Mouse (Mus musculus) midbrain, postnatal 0 days (tissue): ENCODE data around the gene Smim5. TPM values are rescaled to one million over a fixed set of nuclear protein-coding genes. Genes with fewer than 3 reads are reported as not detected.
A peak's percentile ranks its signal among the peaks of the same experiment; 100 is the strongest.

Source experiments
- ATAC-seq: fragments of 200-750 bp; cut with Nextera tagmentation; 2 replicates; pipeline ENCODE4 v1.8.0; 2017; ENCODE audit warnings: moderate number of reproducible peaks, mild to moderate bottlenecking, moderate TSS enrichment, moderate library complexity; ENCODE audit not compliant: low FRiP score
- DNase-seq: peaks from one replicate; pipeline ENCODE4 v3.0.0-alpha.2; 2015; ENCODE audit warnings: low spot score
- H3K27ac ChIP-seq: fragments of 300-500 bp; sonication (generic); 2 replicates; pipeline ENCODE4 v1.5.1; 2014; ENCODE audit warnings: low read depth, mild to moderate bottlenecking, low read length, mixed read lengths
- H3K27me3 ChIP-seq: fragments of 300-500 bp; sonication (generic); 2 replicates; pipeline ENCODE4 v1.6.1; 2014; ENCODE audit warnings: low read length, control low read depth, mixed read lengths; ENCODE audit not compliant: insufficient read depth
- H3K36me3 ChIP-seq: fragments of 300-500 bp; sonication (generic); 2 replicates; pipeline ENCODE4 v1.6.1; 2014; ENCODE audit warnings: low read length, control low read depth, mixed read lengths; ENCODE audit not compliant: insufficient read depth
- H3K4me1 ChIP-seq: fragments of 300-500 bp; sonication (generic); 2 replicates; pipeline ENCODE4 v1.6.1; 2014; ENCODE audit warnings: mild to moderate bottlenecking, control low read depth, antibody characterized with exemption, low read length, mixed read lengths; ENCODE audit not compliant: insufficient read depth
- H3K4me2 ChIP-seq: fragments of 300-500 bp; sonication (generic); 2 replicates; pipeline ENCODE4 v1.6.1; 2014; ENCODE audit warnings: low read depth, mild to moderate bottlenecking, low read length, mixed read lengths; ENCODE audit not compliant: poor library complexity, severe bottlenecking
- H3K4me3 ChIP-seq: fragments of 300-500 bp; sonication (generic); 2 replicates; pipeline ENCODE4 v1.5.1; 2014; ENCODE audit warnings: low read depth, mild to moderate bottlenecking, low read length, moderate library complexity
- H3K9ac ChIP-seq: fragments of 300-500 bp; sonication (generic); replicated peaks from 2 replicates; pipeline ENCODE4 v1.6.1; 2014; ENCODE audit warnings: mild to moderate bottlenecking, low read length, moderate library complexity, mixed read lengths; ENCODE audit not compliant: poor library complexity, severe bottlenecking
- H3K9me3 ChIP-seq: fragments of 300-500 bp; sonication (generic); 2 replicates; pipeline ENCODE4 v1.6.1; 2016; ENCODE audit warnings: low read length, control low read depth
- CTCF ChIP-seq: IDR thresholded peaks from 2 replicates; pipeline ENCODE4 v1.5.1; 2016; ENCODE audit warnings: antibody characterized with exemption, mild to moderate bottlenecking
- WGBS: fragments of 180-500 bp; shearing (Covaris S2); extraction: QIAGEN DNeasy Blood & Tissue Kit; methylation state at CpG from one replicate; pipeline ENCODE4 v1.1.7; 2014; 5-methylcytosine and 5-hydroxymethylcytosine counted together
- polyA plus RNA-seq: library from polyadenylated mRNA; unstranded; fragments of >200 nt; fragmentation: Nextera tagmentation; extraction: Ambion mirVana; gene quantifications from 2 replicates; pipeline ENCODE4 v1.2.1, GENCODE M21; 2015
- total RNA-seq: library from RNA; depleted of rRNA; stranded (reverse); fragments of >200 nt; gene quantifications from 2 replicates; pipeline ENCODE4 v1.2.3, GENCODE M21; 2014

The Smim5 gene
- total and polyA plus RNA-seq, 2 experiments from 2014 or later, result 1.5 TPM; not detected in 1

GRCm38 (mm10) chr11:115939690-115940329 is 40.0 kb downstream of the Smim5 start:
- Histone ChIP-seq H3K27ac (no peak overlapping the region), H3K36me3 (peaks cover 60% of the 10 kb centered on the region), H3K9ac (no peak overlapping the region), H3K4me2 (no peak overlapping the region), H3K9me3 (no peaks in the 10 kb centered on the region), H3K27me3 (no peaks in the 10 kb centered on the region), H3K4me3 (no peak overlapping the region), H3K4me1 (no peaks in the 10 kb centered on the region)
- no peak for ATAC-seq
- WGBS, result 37% methylated on average over 6 of the region's 6 CpGs
- DNase-seq, result peak; percentile 83
- peak; percentile 87 for TF ChIP-seq CTCF

GRCm38 (mm10) chr11:115941980-115942379 is 42.2 kb downstream of the Smim5 start:
- Histone ChIP-seq H3K36me3 (peaks cover 64% of the 10 kb centered on the region), H3K4me1 (no peaks in the 10 kb centered on the region), H3K4me3 (no peak overlapping the region), H3K4me2 (no peak overlapping the region), H3K27me3 (no peaks in the 10 kb centered on the region), H3K9me3 (no peaks in the 10 kb centered on the region), H3K27ac (no peak overlapping the region), H3K9ac (no peak overlapping the region)
- no peak for ATAC-seq
- DNase-seq, result no peak
- TF ChIP-seq CTCF, result peak; percentile 23
- 87% methylated on average over 7 of the region's 7 CpGs for WGBS

- H3K27me3 ChIP-seq, result no peaks in the 10 kb centered on the region
- no peak overlapping the region for H3K4me2 ChIP-seq
- ATAC-seq (no peak), DNase-seq (no peak)
- no peak for TF ChIP-seq CTCF
- no peaks in the 10 kb centered on the region for H3K4me1 ChIP-seq
- no peak overlapping the region for H3K27ac ChIP-seq
- H3K9ac ChIP-seq, result no peak overlapping the region
- H3K4me3 ChIP-seq, result no peak overlapping the region
- no peaks in the 10 kb centered on the region for H3K9me3 ChIP-seq
- WGBS, result 92% methylated on average over 8 of the region's 8 CpGs
- peaks cover 75% of the 10 kb centered on the region for H3K36me3 ChIP-seq
Observed at GRCm38 (mm10) chr11:115945247-115945646, 45.5 kb downstream of the Smim5 start.

- WGBS, result 85% methylated on average over 9 of the region's 9 CpGs
- Histone ChIP-seq H3K27me3 (no peaks in the 10 kb centered on the region), H3K27ac (no peak overlapping the region), H3K36me3 (peaks cover 73% of the 10 kb centered on the region), H3K4me3 (no peak overlapping the region), H3K9ac (no peak overlapping the region), H3K4me2 (no peak overlapping the region), H3K4me1 (no peaks in the 10 kb centered on the region), H3K9me3 (no peaks in the 10 kb centered on the region)
- DNase-seq, result no peak
- no peak for ATAC-seq
- TF ChIP-seq CTCF, result no peak
Observed at GRCm38 (mm10) chr11:115946221-115946828, 46.6 kb downstream of the Smim5 start.

GRCm38 (mm10) chr11:115948316-115948715 is 48.5 kb downstream of the Smim5 start:
- no peak overlapping the region for H3K27ac ChIP-seq
- no peak overlapping the region for H3K4me3 ChIP-seq
- DNase-seq, result no peak
- WGBS, result 89% methylated on average over 9 of the region's 9 CpGs
- no peaks in the 10 kb centered on the region for H3K27me3 ChIP-seq
- no peak for ATAC-seq
- no peaks in the 10 kb centered on the region for H3K9me3 ChIP-seq
- no peak overlapping the region for H3K9ac ChIP-seq
- H3K4me2 ChIP-seq, result no peak overlapping the region
- no peaks in the 10 kb centered on the region for H3K4me1 ChIP-seq
- peaks cover 63% of the 10 kb centered on the region for H3K36me3 ChIP-seq
- no peak for TF ChIP-seq CTCF

GRCm38 (mm10) chr11:115950719-115951118 is 51.0 kb downstream of the Smim5 start:
- Histone ChIP-seq H3K27ac (no peak overlapping the region), H3K27me3 (no peaks in the 10 kb centered on the region), H3K4me2 (no peak overlapping the region), H3K36me3 (peaks cover 59% of the 10 kb centered on the region), H3K4me1 (no peaks in the 10 kb centered on the region), H3K9me3 (no peaks in the 10 kb centered on the region), H3K9ac (no peak overlapping the region), H3K4me3 (no peak overlapping the region)
- WGBS, result 81% methylated on average over 2 of the region's 2 CpGs
- DNase-seq (peak; percentile 69), ATAC-seq (no peak)
- TF ChIP-seq CTCF, result no peak
